In genomic region chr8:34625670-34626069, GRCm38 (mm10) we compare ENCODE assay signal across 19 mouse cellular contexts.
"Had no signal": no experiment of that assay in that cellular context is flagged by ENCODE, and none has a peak within 500 bp of the region (broad histone marks: within the 10 kb centered on the region; RNA-seq: fewer than 3 reads in every experiment).

No protein-coding gene starts in this region.

- H3K4me3 ChIP-seq: limb, embryonic 12.5 days; limb, embryonic 15.5 days; liver, embryonic 15.5 days; lung, embryonic 15.5 days; megakaryocyte, embryonic 14.5 days; midbrain, embryonic 10.5 days had no signal

- DNase-seq: kidney, adult 18-20 months; kidney, adult 9 months; kidney, postnatal 14 days; kidney, postnatal 4 days; lung, adult 18-20 months; lung, postnatal 10 days; lung, postnatal 36 days; midbrain, embryonic 14.5 days; right cerebral cortex, adult 18-20 months; right cerebral cortex, postnatal 14 days; right cerebral cortex, postnatal 4 days; thymus, postnatal 25 days had no signal

- H3K27ac ChIP-seq: limb, embryonic 12.5 days; limb, embryonic 15.5 days; liver, embryonic 15.5 days; lung, embryonic 15.5 days; midbrain, embryonic 10.5 days; stomach, postnatal 0 days had no signal
